Mouse (Mus musculus): ENCODE results near the gene Skap1.

The Skap1 gene

GRCm38 (mm10) chr11:96737673-96738471 lies 273.5 kb downstream of the Skap1 start:
- DNase-seq (ENCODE audit: inconsistent age in 2 of 2, low spot score in 1 of 2) = no peak

- no peak for DNase-seq (ENCODE audit: inconsistent age in 2 of 2, low spot score in 1 of 2)
Measured at GRCm38 (mm10) chr11:96740796-96741195, 276.4 kb downstream of the Skap1 start.

GRCm38 (mm10) chr11:96741995-96742394 lies 277.6 kb downstream of the Skap1 start:
- no peak for DNase-seq (ENCODE audit: inconsistent age in 2 of 2, low spot score in 1 of 2)

GRCm38 (mm10) chr11:96743000-96743399 lies 278.6 kb downstream of the Skap1 start:
- DNase-seq (ENCODE audit: inconsistent age in 2 of 2, low spot score in 1 of 2) = no peak

GRCm38 (mm10) chr11:96743891-96744290 lies 279.5 kb downstream of the Skap1 start:
- DNase-seq (ENCODE audit: inconsistent age in 2 of 2, low spot score in 1 of 2) = no peak

GRCm38 (mm10) chr11:96746648-96747047 lies 282.3 kb downstream of the Skap1 start:
- DNase-seq (ENCODE audit: inconsistent age in 2 of 2, low spot score in 1 of 2) = no peak

- no peak for DNase-seq (ENCODE audit: inconsistent age in 2 of 2, low spot score in 1 of 2)
Measured at GRCm38 (mm10) chr11:96747555-96747954, 283.2 kb downstream of the Skap1 start.

- DNase-seq (ENCODE audit: inconsistent age in 2 of 2, low spot score in 1 of 2) = no peak
Measured at GRCm38 (mm10) chr11:96755298-96755697, 290.9 kb downstream of the Skap1 start.

GRCm38 (mm10) chr11:96757421-96757820 lies 293.0 kb downstream of the Skap1 start:
- no peak for DNase-seq (ENCODE audit: inconsistent age in 2 of 2, low spot score in 1 of 2)

- no peak for DNase-seq (ENCODE audit: inconsistent age in 2 of 2, low spot score in 1 of 2)
Measured at GRCm38 (mm10) chr11:96758402-96758801, 294.0 kb downstream of the Skap1 start.

- DNase-seq (ENCODE audit: inconsistent age in 2 of 2, low spot score in 1 of 2) = peak; percentile 41 to 86
Measured at GRCm38 (mm10) chr11:96760042-96760441, 295.6 kb downstream of the Skap1 start.

GRCm38 (mm10) chr11:96761984-96762383 lies 297.6 kb downstream of the Skap1 start:
- peak in 1 of 2 experiments; percentile 28 for DNase-seq (ENCODE audit: inconsistent age in 2 of 2, low spot score in 1 of 2)

GRCm38 (mm10) chr11:96762742-96763470 lies 298.5 kb downstream of the Skap1 start:
- DNase-seq (ENCODE audit: inconsistent age in 2 of 2, low spot score in 1 of 2) = peak in 1 of 2 experiments; percentile 67

- peak in 1 of 2 experiments; percentile 29 for DNase-seq (ENCODE audit: inconsistent age in 2 of 2, low spot score in 1 of 2)
Measured at GRCm38 (mm10) chr11:96764511-96765350, 300.3 kb downstream of the Skap1 start.

GRCm38 (mm10) chr11:96765645-96766044 lies 301.3 kb downstream of the Skap1 start:
- DNase-seq (ENCODE audit: inconsistent age in 2 of 2, low spot score in 1 of 2) = peak in 1 of 2 experiments; percentile 37

- DNase-seq (ENCODE audit: inconsistent age in 2 of 2, low spot score in 1 of 2) = peak in 1 of 2 experiments; percentile 28
Measured at GRCm38 (mm10) chr11:96766555-96766954, 302.2 kb downstream of the Skap1 start.

GRCm38 (mm10) chr11:96767096-96767495 lies 302.7 kb downstream of the Skap1 start:
- no peak for DNase-seq (ENCODE audit: inconsistent age in 2 of 2, low spot score in 1 of 2)

GRCm38 (mm10) chr11:96768240-96768639 lies 303.8 kb downstream of the Skap1 start:
- no peak for DNase-seq (ENCODE audit: inconsistent age in 2 of 2, low spot score in 1 of 2)

GRCm38 (mm10) chr11:96771274-96771975 lies 307.0 kb downstream of the Skap1 start:
- DNase-seq (ENCODE audit: inconsistent age in 2 of 2, low spot score in 1 of 2) = no peak

GRCm38 (mm10) chr11:96772413-96772812 lies 308.0 kb downstream of the Skap1 start:
- DNase-seq (ENCODE audit: inconsistent age in 2 of 2, low spot score in 1 of 2) = no peak

GRCm38 (mm10) chr11:96774536-96774935 lies 310.1 kb downstream of the Skap1 start:
- peak in 1 of 2 experiments; percentile 35 for DNase-seq (ENCODE audit: inconsistent age in 2 of 2, low spot score in 1 of 2)
